Mouse (Mus musculus) urinary bladder, postnatal 14 days (tissue): ENCODE measurements around the gene C2.

Experiments used
- DNase-seq: peaks from one replicate; pipeline ENCODE4 v3.0.0; 2021; ENCODE audit warnings: low spot score

C2 gene

GRCm38 (mm10) chr17:34898160-34898586 is at the start of gene C2, which contains the start of gene Ehmt2:
C2 (minus strand) TSS chr17:34898265.
Ehmt2 (plus strand) TSS chr17:34898469.
- peak; percentile 81 for DNase-seq

- DNase-seq, result peak; percentile 41
These were observed 49.5 kb upstream of the C2 start for GRCm38 (mm10) chr17:34947606-34948005.

- no peak for DNase-seq
These were observed 48.5 kb upstream of the C2 start for GRCm38 (mm10) chr17:34946486-34947140.

GRCm38 (mm10) chr17:34944362-34944761 is 46.3 kb upstream of the C2 start:
- peak; percentile 47 for DNase-seq

GRCm38 (mm10) chr17:34943128-34943815 is 45.2 kb upstream of the C2 start:
- DNase-seq, result no peak

- no peak for DNase-seq
These were observed 43.4 kb upstream of the C2 start for GRCm38 (mm10) chr17:34941344-34942041.

- DNase-seq, result no peak
These were observed 40.0 kb upstream of the C2 start for GRCm38 (mm10) chr17:34937960-34938505.

GRCm38 (mm10) chr17:34934830-34935229 is 36.8 kb upstream of the C2 start:
- no peak for DNase-seq

GRCm38 (mm10) chr17:34934031-34934430 is 36.0 kb upstream of the C2 start:
- no peak for DNase-seq

- DNase-seq, result no peak
These were observed 34.2 kb upstream of the C2 start for GRCm38 (mm10) chr17:34932287-34932686.

- no peak for DNase-seq
These were observed 33.7 kb upstream of the C2 start for GRCm38 (mm10) chr17:34931735-34932098.

GRCm38 (mm10) chr17:34931061-34931734 is 33.1 kb upstream of the C2 start, which contains the start of gene Neu1:
Neu1 (plus strand) TSS chr17:34931253.
- DNase-seq, result peak; percentile 99

- no peak for DNase-seq
These were observed 30.8 kb upstream of the C2 start for GRCm38 (mm10) chr17:34928841-34929240.

GRCm38 (mm10) chr17:34927306-34928019 is 29.4 kb upstream of the C2 start:
- no peak for DNase-seq

GRCm38 (mm10) chr17:34924258-34924657 is 26.2 kb upstream of the C2 start:
- DNase-seq, result no peak

- DNase-seq, result no peak
These were observed 24.9 kb upstream of the C2 start for GRCm38 (mm10) chr17:34922939-34923338.

GRCm38 (mm10) chr17:34917188-34917587 is 19.1 kb upstream of the C2 start:
- DNase-seq, result no peak

GRCm38 (mm10) chr17:34916316-34916715 is 18.3 kb upstream of the C2 start:
- DNase-seq, result no peak

- DNase-seq, result peak; percentile 58
These were observed 17.4 kb upstream of the C2 start for GRCm38 (mm10) chr17:34915410-34915831.

GRCm38 (mm10) chr17:34913930-34914665 is 16.0 kb upstream of the C2 start, which contains the start of gene Slc44a4:
Slc44a4 (plus strand) TSS chr17:34914466.
- DNase-seq, result no peak

GRCm38 (mm10) chr17:34911945-34912351 is 13.9 kb upstream of the C2 start:
- DNase-seq, result peak; percentile 84
